In the genomic region with DNA sequence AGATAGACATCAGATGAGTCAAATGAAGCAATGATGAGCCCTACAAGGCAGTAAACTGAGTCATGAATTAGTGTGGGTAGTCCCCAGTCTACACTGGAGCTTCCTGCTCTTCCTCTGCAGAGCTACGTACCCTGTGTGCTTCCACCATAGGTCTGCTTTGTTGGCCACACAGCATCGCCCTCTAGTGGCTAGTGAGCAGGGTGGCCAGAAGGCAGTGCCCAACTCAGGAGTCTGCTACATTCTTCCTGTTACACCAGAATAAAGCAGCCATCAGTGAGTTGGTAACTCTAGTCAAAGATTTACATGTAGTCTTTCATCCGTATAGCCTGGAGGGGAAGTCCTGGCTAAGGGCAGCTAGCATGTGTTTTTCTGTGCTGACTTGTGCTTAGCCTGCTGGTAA, we compare ENCODE assay signal across 7 mouse cellular contexts. TPM values are rescaled to one million over a fixed set of nuclear protein-coding genes. Genes with fewer than 3 reads are reported as not detected.
DNase-seq lines count a peak whose midpoint lies in the region; ATAC-seq and TF ChIP-seq lines count a peak whose summit lies in the region.

No protein-coding gene starts in this region.

- H3K9ac ChIP-seq in forebrain, embryonic 16.5 days (replicated peaks; ENCODE audit: low read depth, low read length) = no peak overlapping the region
- H3K9ac ChIP-seq in hindbrain, embryonic 15.5 days = no peak overlapping the region

- H3K4me3 ChIP-seq in forebrain, embryonic 16.5 days (replicated peaks; ENCODE audit: low read length) = no peak overlapping the region
- no peak overlapping the region for H3K4me3 ChIP-seq in hindbrain, embryonic 15.5 days

- no peaks in the 10 kb centered on the region for H3K9me3 ChIP-seq in forebrain, embryonic 16.5 days (ENCODE audit: control insufficient read depth, low read length)
- no peaks in the 10 kb centered on the region for H3K9me3 ChIP-seq in hindbrain, embryonic 15.5 days

- no peak overlapping the region for H3K27ac ChIP-seq in forebrain, embryonic 16.5 days (ENCODE audit: low read length)
- no peak overlapping the region for H3K27ac ChIP-seq in hindbrain, embryonic 15.5 days (replicated peaks)

- in situ Hi-C loops in Patski (cut with MboI; ENCODE audit: low pct_unique_long_range_greater_than_20kb) = loop anchor here (10.0 kb wide), 1 partner anchor 53 kb away; no protein-coding TSS in a partner anchor

- 18% methylated on average over 3 of the region's 3 CpGs for WGBS in forebrain, embryonic 16.5 days
- 23% methylated on average over 3 of the region's 3 CpGs for WGBS in hindbrain, embryonic 15.5 days

- DNase-seq in Patski (ENCODE audit: low read depth, low spot score) = peak; percentile 74
- DNase-seq in cerebellum, adult 18-20 months = peak; percentile 70 to 74
- DNase-seq in layer of hippocampus, postnatal 36 days = peak; percentile 60 to 61
- DNase-seq in skeletal muscle tissue, adult 2 months (ENCODE audit: low read depth, low spot score) = peak; percentile 67

- H3K4me1 ChIP-seq in forebrain, embryonic 16.5 days (replicated peaks; ENCODE audit: control insufficient read depth, insufficient read depth, low read length) = no peaks in the 10 kb centered on the region
- no peaks in the 10 kb centered on the region for H3K4me1 ChIP-seq in hindbrain, embryonic 15.5 days (replicated peaks)

- peak; percentile 68 for ATAC-seq in Patski
- peak; percentile 79; the same call in 1 of the 2 replicates for ATAC-seq in forebrain, embryonic 16.5 days
- peak; percentile 61; the same call in 1 of the 2 replicates for ATAC-seq in hindbrain, embryonic 15.5 days (ENCODE audit: low FRiP score, low read depth)
- ATAC-seq in megakaryocyte-erythroid progenitor cell, adult 5-6 weeks (replicated peaks; ENCODE audit: low FRiP score, low TSS enrichment, poor library complexity, severe bottlenecking) = peak; percentile 84

- no peak for TF ChIP-seq CTCF in Patski (IDR thresholded peaks at IDR 0.05)

- CTCF ChIA-PET in Patski (lab: Charles Lee) = interaction anchor here (0.8 to 2.3 kb wide), 19 partner anchors 10 to 786 kb away, joined by 3 to 18 read pairs (median 4); a partner anchor contains a TSS

- no peaks in the 10 kb centered on the region for H3K27me3 ChIP-seq in Patski
- no peaks in the 10 kb centered on the region for H3K27me3 ChIP-seq in forebrain, embryonic 16.5 days (replicated peaks; ENCODE audit: control insufficient read depth, insufficient read depth, low read length)
- H3K27me3 ChIP-seq in hindbrain, embryonic 15.5 days = no peaks in the 10 kb centered on the region

- peaks cover 51% of the 10 kb centered on the region for H3K36me3 ChIP-seq in forebrain, embryonic 16.5 days (ENCODE audit: control insufficient read depth, insufficient read depth)
- H3K36me3 ChIP-seq in hindbrain, embryonic 15.5 days = peaks cover 74% of the 10 kb centered on the region

- POLR2A ChIA-PET in Patski (lab: Charles Lee) = no interaction called here

- H3K4me2 ChIP-seq in forebrain, embryonic 16.5 days (ENCODE audit: low read length) = no peak overlapping the region
- H3K4me2 ChIP-seq in hindbrain, embryonic 15.5 days = no peak overlapping the region

RNA-seq across cellular contexts. Expression of a gene that starts 24.4 kb away (rescaled TPM):
- 31.1 TPM for polyA plus RNA-seq in Patski (2021)
- 26.0 and 27.4 TPM in 2 replicates for polyA plus RNA-seq in forebrain, embryonic 16.5 days (2015; fragmentation: Nextera tagmentation; extraction: Ambion mirVana)
- 21.7 and 24.1 TPM in 2 replicates for polyA plus RNA-seq in hindbrain, embryonic 15.5 days (2015; fragmentation: Nextera tagmentation; extraction: Ambion mirVana)
- 10 to 100 TPM; 85.2 to 88.5 TPM for total RNA-seq in layer of hippocampus, postnatal 36 days (2021)
- total RNA-seq in megakaryocyte-erythroid progenitor cell, adult 5-6 weeks (2014; fragmentation: Nextera tagmentation) = 1.4 and 2.8 TPM in 2 replicates
- total RNA-seq in megakaryocyte-erythroid progenitor cell, adult 5-6 weeks (2017) = 1.0 and 2.7 TPM in 2 replicates

RNA-seq across cellular contexts. Expression of a gene that starts 25.8 kb away (rescaled TPM):
- polyA plus RNA-seq in Patski (2021) = 6.8 TPM
- polyA plus RNA-seq in forebrain, embryonic 16.5 days (2015; fragmentation: Nextera tagmentation; extraction: Ambion mirVana) = 1.3 and 1.8 TPM in 2 replicates
- polyA plus RNA-seq in hindbrain, embryonic 15.5 days (2015; fragmentation: Nextera tagmentation; extraction: Ambion mirVana) = 1.9 and 2.4 TPM in 2 replicates
- 10 to 100 TPM; 68.7 to 70.3 TPM for total RNA-seq in layer of hippocampus, postnatal 36 days (2021)
- 0.17 TPM in 1 of 2 replicates, not detected in the other for total RNA-seq in megakaryocyte-erythroid progenitor cell, adult 5-6 weeks (2014; fragmentation: Nextera tagmentation)
- total RNA-seq in megakaryocyte-erythroid progenitor cell, adult 5-6 weeks (2017) = 0.27 TPM in 1 of 2 replicates, not detected in the other

RNA-seq across cellular contexts. Expression of a gene that starts 55.9 kb away (rescaled TPM):
- 2.2 TPM for polyA plus RNA-seq in Patski (2021)
- 4.5 TPM in 2 replicates for polyA plus RNA-seq in forebrain, embryonic 16.5 days (2015; fragmentation: Nextera tagmentation; extraction: Ambion mirVana)
- polyA plus RNA-seq in hindbrain, embryonic 15.5 days (2015; fragmentation: Nextera tagmentation; extraction: Ambion mirVana) = 6.6 and 6.9 TPM in 2 replicates
- 10 to 100 TPM; 53.8 to 63.8 TPM for total RNA-seq in layer of hippocampus, postnatal 36 days (2021)
- total RNA-seq in megakaryocyte-erythroid progenitor cell, adult 5-6 weeks (2014; fragmentation: Nextera tagmentation) = 0.66 and 3.2 TPM in 2 replicates
- 15.1 and 16.4 TPM in 2 replicates for total RNA-seq in megakaryocyte-erythroid progenitor cell, adult 5-6 weeks (2017)
